Mouse (Mus musculus) ovary, postnatal 14 days (tissue): ENCODE data around the gene Ncoa5.
A peak's percentile ranks its signal among the peaks of the same experiment; 100 is the strongest.

Experiments used
- DNase-seq: peaks from one replicate; pipeline ENCODE4 v3.0.0; 2022; ENCODE audit warnings: low spot score

Gene Ncoa5

DNA sequence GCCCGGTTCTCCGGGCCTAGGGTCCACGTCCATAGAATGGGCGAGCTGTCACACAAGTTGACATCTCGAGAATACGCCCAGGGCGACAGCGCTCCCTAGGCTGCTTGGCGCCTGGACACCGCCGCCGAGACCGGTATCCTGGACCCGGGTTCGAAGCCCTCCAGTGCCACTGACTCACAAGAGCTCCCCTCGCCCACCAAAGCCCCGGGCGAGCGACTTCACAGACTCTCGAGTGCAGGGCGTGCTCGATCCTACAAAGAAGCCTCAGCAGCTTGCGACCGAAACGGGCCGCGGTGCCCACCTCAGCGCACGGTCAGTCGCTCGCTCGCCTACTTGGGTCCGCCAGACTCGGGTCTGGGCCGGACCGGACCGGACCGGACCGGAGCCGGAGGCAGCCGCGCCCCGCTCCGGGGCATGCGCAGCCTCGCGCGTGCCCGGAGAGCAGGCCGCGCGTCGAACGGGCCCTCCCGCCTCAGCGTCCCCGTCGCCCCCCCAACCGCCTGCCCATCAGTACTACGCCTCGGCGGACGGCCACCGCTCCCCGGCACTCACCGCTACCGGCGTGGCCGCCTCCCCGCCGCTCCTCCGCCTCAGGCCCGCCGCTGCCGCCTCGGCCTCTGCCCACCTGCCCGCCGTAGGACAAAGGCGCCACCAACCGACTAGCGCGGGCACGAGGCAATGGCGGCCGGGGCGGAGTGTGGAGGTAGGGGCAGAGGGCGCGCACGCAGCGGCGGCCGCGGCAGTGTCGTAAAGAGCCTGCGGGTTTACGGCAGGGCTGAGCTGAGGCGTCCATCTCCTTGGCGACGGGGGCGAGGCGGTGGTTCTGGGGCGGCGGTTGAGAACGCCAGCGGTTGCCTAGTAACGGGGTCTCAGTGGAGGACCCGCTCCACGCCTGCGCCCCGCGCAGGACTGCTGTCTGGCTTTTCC lies at the start of gene Ncoa5:
Ncoa5 (minus strand) TSS at position 737 of the 927 bp plus-strand sequence.
- DNase-seq = peak; percentile 95

DNA sequence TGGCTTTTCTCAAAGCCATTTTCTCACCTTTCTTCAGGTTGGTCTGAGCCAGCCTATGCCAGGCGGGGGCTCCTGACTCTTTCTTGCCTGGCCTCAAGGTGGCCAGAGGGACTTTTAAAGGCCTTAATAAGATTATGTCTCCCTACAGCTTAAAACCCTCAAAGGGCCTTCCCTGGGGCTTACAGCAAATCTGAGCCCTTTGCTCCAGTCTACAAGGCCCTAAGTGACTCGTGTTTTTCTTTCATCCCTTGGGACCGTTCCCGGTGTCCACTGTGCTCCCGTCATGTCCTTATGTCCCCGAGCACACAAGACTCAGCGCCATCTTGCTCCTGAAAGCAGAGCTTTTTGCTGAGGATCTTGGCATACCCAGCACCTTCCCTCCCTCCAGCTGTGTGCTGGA lies 46.6 kb upstream of the Ncoa5 start:
- no peak for DNase-seq

DNA sequence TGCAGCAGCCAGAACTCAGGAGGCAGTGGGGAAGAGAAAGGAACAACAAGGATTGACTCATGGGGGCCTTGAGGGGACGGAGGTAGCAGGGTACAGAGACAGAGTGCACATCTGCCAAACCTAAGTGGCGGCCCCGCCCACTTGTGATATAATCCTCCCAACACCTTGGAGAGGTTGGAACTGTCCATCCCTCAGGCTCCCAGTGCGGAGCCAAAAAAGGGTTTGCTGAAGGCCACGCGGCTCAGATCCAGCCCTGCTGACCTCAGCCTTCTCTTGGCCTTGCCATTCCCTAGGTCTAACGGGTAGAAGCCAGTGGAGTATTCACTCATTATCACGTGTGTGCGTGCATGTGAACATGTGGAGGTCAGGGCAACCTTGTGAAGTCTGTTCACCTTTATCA lies 46.0 kb upstream of the Ncoa5 start:
- no peak for DNase-seq

DNA sequence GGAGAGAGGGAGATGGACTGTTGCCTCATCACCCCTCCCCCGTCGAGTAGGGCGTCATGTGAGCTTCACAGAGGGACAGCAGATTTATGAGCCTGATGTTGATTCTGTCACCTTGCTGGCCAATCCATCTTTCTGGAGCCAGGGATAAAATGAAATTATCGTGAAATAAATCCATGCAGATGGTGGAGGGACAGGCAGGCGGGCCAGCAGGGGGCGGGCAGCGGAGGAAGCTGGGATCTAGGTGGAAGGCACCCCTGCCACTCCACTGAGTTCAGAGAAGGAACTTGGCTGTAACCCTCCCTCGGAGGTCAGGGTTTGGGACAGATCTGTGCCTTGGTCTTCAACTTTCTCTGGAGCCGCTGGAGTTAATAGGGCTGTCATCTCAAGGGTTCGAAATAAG lies 43.9 kb upstream of the Ncoa5 start:
- no peak for DNase-seq

DNA sequence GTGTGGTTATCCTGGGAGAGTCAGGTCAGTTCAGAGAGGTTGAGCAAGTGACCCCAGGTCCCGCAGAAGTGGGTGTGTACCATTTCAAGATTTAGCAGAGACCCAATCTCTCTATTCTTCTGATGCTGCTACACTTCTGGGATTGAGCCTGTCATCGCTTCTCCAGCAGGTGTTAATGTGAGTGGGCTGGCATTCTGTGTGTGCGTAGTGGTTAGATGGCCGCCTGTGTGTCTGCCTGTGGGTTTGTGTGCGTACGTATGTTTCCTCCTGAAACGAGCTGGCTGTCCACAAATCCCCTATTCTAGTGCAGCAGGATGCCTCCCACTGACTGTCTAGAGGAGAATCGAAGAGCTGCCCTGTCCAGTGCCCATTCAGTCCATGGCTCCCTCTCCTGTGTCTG lies 43.4 kb upstream of the Ncoa5 start:
- DNase-seq = no peak

DNA sequence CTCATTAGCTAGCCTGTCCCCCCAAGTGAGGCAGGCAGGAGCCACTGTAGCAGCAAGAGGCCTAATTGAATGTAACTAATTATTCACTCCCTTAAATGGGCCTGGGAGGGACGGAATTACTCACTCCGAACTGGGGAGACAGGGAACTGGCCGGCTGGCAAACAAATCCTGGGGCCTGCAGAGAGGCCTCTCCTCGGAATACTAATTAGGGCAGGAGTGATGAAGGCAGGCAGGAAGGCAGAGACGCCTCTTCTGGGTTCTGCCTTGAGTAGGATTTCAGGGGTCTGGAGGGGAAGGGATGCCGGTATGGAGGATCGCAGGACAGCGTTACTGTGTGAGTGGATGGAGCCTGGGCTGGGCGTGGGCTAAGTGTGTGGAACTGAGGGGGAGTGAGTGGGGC lies 42.4 kb upstream of the Ncoa5 start:
- no peak for DNase-seq

DNA sequence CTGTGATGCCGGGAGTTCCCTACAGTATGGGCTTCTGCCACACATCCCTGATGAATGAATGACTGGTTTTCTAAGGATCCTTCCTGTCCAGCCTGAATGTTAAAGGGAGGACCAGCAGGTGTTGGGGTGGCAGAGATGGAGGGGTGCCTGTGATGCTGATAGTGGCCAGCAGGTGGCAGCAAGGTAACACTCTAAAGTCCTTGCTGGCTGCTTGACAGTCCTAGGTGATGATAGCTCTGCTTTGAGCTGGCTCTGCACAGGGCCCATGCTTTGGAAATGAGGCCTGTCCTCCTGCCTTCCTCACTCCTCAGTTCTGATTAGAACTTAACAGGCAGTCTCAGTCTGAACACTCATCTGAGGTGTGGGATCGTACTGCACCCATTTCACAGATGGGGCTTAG lies 40.3 kb upstream of the Ncoa5 start:
- peak; percentile 80 for DNase-seq

DNA sequence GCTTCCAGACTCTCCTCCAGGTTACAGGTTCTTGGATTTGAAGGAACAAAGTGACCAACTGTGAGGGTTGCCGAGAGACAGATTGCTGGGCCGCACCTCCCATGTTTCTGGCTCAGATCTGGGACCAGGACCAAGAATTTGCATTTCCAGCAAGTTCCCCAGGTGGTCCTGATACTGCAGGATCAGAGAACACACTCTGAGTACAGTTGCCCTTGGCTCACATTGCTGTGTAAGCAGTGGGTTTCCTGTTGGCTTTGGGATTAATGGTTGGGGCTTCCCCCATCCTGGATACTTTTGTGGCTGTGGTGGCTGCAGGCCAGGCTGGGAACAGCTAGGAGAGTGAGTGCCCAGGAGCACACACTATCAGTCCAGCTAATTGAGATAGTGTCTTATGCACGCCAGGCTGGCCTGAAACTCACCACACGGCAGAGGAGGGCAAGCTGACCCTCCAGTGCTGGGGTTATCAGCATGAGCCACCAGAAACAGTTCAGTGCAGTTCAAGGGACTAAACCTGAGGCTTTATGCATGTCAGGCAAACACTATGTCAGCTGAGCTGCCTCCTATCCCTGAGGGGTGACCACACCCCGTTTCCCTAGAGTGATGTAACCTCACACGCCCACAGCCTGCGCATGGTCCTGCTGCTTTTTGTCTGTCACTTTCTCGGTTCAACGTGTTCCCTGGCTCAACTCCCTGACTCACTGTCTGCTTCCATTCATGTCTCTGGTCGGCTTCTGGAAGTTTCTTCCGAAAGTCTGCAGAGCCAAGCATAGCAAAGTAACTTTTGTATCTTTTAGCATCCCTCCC lies 39.6 kb upstream of the Ncoa5 start:
- DNase-seq = no peak

DNA sequence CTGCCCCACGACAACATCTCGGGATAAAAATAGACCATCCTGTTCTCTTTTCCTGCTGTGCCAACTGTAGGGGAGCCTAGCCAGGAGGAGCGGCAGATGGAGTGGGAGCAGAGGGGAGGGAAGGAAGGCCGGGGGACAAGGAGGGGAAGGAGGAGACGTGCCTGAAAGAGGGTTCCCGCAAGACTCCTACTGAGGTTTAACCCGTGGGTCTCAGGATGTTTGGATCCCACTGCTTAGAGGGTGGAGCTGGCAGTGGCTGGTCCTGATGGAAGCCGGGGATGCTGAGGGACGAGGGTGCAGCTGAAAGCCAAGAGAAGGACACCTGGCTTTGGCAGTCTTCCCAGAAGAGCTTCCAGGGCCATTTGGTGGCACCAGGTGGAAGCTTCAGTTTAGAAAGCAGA lies 38.7 kb upstream of the Ncoa5 start:
- DNase-seq = no peak

DNA sequence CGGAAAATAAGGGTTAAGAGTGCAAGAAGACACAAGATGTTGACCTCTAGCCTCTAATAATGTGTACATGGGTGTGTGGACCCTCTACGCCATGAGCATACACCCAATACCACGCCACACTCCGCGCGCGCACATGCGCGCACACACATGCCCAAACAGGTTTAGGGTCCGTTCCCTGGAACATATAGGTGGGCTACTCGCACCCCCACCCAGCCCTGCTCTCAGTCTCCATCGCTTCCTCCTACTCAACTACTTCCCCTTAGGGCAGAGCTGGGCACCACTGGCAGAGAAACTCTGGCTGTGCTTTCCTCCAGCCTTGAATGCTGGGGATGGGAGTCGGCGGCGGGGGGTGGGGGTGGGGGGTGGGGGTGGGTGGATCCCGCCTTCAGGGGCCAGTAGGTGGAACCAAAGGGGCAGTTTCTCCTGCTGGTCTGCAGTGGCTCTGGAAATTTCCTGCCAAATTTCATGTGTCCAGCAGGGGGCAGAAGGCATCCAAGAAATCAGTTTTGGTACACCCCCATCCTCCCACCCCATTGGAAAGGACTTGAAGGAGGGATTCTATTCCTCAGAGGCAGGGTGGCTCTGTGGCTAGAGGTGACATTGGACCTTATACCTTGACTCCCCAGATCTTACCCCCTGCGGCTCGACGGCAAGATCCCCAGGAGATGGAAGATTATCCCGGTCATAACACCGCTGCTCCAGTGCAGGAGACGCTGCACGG lies 35.6 kb upstream of the Ncoa5 start:
- DNase-seq = peak; percentile 55

DNA sequence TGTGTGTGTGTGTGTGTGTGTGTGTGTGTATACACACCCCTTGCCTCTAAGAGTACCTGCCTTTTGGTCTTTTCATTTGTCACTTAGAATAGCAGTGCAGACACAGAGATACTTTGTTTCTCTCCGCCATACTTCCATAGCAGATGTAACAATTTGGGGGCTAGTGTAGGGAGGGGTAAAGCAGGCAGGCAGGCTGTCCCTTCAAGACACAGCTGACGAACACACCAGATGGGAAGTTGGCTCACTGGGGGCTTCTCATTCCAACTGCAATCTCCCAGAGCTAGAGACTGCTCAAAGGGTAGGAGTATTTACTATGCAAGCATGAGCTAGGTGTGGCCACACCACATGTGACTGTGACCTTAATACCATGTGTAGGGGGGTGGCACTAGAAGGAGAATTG lies 34.1 kb upstream of the Ncoa5 start:
- DNase-seq = no peak

DNA sequence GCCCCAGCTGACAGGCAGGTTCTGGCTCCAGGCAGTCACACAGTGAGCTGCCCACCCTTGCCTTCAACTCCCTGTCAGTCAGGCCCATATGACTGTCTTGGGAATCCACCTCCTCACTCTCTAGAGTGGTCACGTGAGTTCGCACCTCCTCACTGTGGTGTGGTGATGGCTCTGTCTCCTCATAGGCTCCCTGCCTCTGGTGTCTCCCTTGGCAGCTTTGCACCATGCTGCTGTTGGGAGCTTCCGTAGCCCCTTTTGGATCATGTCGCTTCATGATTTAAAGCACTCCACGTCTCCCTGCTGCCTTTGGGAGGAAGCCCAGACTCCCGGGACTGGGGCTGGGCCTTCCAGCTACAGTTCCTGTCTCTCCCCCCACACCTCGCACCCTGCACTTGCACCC lies 29.8 kb upstream of the Ncoa5 start:
- no peak for DNase-seq

DNA sequence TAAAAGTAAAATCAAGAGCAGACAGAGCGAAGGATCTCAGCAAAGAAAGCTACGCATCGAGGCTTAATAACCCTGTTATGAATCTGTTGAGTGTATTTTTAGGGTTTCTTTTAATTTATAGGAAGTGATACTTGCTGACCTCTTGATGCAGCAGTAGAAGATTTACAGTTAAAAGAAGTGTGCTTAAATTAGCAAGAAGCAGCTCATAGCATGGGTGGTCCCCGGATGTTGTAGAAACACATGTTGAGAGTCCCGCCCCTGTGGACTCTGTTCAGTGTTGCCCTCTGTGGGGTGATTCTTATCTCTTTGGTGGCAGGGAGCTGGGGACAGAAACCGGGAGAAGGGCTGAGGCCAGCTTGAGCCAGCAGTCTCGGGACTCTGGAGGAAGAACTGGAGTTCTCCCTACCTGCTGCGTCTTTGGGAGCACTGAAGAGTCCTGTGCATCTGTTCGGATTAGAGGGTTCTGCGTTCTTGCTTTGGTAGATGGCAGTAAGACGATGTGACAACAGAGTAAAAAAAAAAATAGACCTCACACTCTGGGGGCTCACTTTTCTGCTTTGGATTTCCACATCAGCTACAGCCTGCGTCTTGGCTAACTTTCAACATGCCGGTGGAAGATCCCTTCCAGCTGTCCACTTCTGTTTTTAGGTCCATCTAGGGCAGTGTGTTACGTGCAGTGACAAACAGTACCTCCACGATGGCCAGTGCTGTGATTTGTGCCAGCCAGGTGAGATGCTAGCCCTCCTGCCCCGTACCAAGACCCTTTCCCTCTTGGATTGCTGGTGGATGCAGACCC lies 27.2 kb upstream of the Ncoa5 start:
- no peak for DNase-seq

DNA sequence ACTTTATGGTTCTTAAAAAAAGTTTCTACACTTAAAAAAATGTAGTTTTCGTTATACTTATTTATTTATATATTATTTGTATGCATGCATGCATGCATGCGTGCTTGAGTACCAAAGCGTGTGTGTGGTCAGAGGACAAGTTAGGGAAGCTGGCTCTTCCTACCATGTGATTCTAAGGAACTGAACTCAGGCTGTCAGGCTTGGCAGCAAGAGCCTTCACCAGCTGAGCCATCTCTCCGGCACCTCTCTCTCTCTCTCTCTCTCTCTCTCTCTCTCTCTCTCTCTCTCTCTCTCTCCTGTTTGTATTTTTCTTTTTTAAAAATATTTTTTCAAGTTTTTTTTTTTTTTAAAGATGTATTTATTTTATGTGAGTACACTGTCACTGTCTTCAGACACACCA lies 25.3 kb upstream of the Ncoa5 start:
- no peak for DNase-seq

DNA sequence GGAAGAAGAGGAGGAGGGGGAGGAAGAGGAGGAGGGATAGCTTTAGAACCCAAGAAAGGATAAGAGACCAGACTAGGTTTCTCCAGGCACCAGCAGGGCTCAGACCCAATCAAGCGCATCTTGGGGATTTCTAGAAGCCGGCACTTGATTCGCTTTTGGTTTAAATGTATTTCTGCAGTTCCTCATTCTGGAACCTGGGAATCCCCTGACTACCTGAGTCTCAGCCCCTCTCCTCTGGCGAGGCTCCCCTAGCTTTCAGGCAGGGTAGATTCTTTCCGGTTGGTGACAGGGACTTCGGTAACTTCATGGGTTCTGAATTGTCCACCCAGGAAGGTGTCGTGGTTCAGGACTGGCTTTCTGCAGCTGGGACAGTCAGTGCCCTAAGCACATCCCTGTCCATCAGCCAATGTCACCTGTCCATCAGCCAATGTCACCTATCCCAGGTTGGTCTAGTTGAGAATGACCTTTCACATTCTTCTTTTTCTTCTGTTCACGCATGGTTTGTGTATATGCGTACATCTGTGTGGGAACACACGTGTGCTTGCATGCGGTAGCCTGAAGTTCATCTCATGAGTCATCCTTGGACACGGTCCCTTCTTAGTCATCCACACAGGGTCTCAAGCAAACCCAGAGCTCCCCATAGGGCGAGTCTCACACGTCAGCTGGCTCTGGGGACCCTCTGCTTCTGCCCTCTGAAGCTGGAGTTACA lies 21.9 kb upstream of the Ncoa5 start:
- DNase-seq = no peak

DNA sequence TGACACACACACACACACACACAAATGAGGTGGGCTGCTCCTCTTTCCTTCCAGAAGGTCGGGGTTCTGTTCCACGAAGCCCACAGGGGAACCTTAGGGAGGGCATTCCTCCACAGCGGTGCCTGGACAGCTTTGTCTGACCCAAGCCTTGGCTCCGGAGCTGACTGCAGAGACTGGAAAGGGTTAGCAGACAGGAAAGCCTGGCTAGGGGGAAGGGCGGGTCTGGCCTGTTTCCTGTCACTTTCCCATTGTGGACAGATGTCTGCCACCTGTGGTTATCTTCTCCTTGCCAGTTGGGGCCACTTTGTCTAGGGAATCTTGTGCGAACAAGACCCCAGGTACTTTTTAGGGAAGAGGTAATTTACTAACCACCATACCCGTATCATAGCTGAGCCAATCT lies 21.2 kb upstream of the Ncoa5 start:
- no peak for DNase-seq

DNA sequence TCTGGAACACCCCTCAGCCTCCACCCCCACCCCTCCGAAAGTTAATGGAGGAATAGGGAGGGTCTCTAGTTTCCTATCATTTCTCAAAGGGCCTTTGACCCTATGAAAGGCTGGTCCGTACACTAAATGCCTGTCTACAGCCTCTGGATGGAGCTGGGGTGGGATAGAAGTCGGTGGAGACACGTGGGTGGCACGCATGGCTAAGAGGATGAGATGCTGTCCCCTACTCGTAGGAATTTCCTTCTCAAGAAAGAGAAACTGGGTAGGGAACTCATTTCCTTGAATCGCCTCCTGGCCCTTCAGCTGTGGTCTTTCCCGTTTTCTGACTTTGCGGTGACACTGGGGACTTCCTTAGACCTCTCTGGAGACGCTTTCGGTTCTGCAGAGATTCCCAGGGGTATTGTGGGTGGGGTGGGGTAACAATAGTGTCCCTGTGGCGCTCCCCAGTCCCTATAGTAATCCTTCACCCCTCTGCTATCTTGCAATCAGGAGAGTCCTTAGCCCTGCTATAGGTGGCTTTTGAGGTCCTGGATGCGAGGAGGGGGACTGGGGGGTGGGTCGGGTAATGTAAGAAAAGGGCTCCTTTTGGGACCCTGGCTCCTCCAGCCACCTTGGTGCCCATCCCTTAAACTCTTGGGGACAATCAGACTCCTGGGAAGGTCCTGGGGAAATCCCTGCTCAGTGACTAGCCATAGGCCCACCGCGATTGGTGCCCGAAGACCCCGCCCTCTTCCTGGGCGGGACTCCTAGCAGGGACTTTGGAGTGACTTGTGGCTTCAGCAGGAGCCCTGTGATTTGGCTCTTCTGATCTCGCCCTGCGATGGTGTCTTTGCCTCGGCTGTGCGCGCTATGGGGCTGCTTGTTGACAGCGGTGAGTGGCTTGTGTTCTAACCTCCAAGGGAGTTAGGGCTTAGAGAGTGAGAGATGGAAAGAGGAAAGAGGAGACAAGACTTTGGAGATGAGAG lies 20.5 kb upstream of the Ncoa5 start, which contains the start of gene Cd40:
Cd40 (plus strand) TSS at position 740 of the 965 bp plus-strand sequence.
- peak; percentile 33 for DNase-seq

DNA sequence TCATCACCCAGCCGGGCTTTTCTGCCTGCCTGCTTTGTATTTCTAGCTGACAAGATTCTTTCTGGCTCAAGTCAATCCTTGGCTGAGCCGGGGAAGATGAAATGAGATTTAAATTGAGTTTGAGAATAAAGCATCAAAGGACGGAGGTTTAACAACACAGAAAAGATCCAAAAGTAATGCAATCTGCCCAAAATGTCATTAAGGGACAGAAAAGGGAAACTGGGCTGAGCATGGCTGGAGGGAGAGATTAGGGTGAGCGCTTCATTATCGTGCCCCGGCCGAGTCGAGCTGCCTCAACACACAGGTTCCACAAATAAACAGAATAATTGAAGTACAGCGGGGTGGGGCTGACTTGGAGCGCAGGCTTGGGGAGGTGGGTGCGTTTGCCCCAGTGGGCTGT lies 16.9 kb upstream of the Ncoa5 start:
- no peak for DNase-seq

DNA sequence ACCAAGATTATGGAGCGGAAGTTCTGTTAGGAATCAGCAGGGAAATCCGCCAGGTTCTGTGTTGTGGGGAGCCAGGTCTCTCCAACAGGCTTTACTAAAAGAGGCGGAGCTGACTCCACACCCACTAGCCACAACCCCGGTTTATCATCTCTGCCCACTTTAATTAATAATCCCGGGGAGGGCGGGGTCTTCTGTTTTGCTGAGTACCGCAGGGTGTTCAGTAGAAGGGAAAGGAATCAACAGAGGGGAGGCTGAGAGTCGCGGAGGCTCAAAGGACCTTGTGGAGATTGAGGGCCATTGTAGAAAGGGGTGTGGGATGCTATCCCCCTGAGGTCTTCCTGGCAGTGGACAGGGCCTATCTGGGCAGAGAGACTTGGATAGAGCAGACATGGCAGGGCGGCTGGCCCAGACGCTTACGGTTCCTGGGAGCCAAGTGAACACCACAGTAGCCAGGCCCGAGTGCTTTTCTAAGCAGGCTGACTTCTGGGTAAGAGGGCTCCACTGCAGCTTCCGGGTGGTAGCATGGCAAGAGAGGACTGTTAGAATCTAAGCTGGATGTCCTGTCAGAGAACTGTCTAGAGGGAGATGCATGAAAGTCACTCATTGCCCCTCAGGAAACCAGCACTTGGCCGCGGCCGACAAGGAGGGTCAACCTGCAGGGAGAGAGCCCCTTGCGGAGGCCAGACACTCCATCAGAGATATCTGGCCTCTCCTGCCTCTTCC lies 16.3 kb upstream of the Ncoa5 start:
- no peak for DNase-seq
